Mouse (Mus musculus): ENCODE results near the gene Fam213b. TPM values are rescaled to one million over a fixed set of nuclear protein-coding genes. Genes with fewer than 3 reads are reported as not detected.

Gene Fam213b
- 100 to 1,000 TPM in 1 of 2 experiments, 10 to 100 TPM in 1; 15.5 to 104 TPM for total RNA-seq (2021)
- long read RNA-seq, experiment 1, partial matches to known transcripts: 0 of 3 reads
- long read RNA-seq, experiment 1, other reads (novel, unspliced or antisense): 1 of 3 reads
- long read RNA-seq, experiment 2, transcript Fam213b-201 (7 exons, 883 nt): major isoform, 100 of 105 reads
- long read RNA-seq, experiment 2, partial matches to known transcripts: 3 of 105 reads
- long read RNA-seq, experiment 2, other reads (novel, unspliced or antisense): 2 of 105 reads

DNA sequence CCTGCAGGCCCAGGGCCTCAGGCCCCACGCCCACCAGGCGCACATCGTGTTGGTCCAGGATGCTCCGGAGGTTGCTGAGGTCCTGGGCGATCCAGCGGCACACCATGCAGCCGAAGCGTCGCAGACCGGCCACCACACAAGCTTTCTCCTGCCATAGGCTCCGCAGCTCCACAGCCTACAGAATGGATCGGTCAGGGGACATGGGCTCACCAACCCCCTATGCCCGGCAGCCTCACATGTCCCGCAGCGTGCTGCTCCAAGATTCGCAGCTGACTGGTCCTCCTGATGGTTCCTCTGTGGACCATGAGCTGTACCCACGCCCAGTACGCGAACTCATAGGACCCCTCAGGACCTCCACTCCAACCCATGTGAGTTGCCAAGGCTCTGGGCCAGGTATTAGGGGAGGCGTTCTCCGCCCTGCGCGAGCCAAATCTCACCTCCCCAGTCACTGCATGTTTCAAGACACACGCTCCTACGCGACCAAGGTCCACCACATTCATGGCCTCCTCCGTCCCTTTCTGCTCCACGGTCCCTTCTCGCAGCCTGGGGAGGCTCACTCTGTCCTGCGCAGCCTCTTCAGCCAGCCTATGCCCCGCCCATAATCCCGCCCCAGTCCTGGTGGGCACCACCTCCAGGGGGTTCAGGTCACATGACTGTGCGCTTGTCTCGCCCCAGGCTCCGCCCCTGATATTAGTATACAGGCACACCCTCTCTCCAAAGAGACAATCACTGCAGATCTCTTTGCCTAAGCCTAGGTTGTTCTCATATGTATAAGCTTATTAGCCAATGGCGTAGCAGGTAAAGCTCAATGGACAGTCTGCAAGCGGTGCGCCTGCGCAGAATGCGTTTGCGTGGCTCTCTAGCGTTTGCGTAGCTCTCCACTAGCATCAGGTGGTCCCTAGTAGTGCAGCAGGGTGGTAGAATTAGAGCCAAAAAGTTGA, at the start of gene Fam213b:
Gene Fam213b, minus strand, starts transcription at position 630 of the 941 bp plus-strand sequence.
- peak; percentile 58 to 65 for DNase-seq (ENCODE audit: low spot score in 2 of 2)

GRCm38 (mm10) chr4:154948066-154948939, 49.4 kb upstream of the Fam213b start:
- DNase-seq (ENCODE audit: low spot score in 2 of 2): no peak

- DNase-seq (ENCODE audit: low spot score in 2 of 2): no peak
Measured at GRCm38 (mm10) chr4:154946319-154946718, 47.4 kb upstream of the Fam213b start.

DNA sequence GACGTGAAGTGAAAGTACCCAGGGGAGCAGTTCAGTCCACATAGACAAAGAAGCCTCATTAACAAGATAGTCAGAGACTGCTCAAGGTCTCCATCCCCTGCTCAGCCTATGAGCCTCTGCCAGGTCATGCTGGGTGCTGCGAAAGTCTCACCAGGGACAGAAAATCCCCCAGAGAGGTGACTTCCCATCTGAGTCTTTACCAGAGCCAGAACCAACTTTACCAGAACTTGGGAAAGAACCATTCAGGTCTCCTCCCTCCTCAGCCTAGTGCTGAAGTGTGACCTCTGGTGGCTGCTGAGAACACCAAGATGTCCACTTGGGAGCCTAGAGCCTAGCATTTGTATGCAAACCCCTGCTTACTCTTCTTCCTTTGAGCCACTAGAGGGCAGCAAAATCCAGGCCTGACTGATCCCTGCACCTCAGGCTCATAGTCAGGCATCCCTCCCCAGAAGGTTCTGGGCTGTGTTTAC, 45.2 kb upstream of the Fam213b start:
- DNase-seq (ENCODE audit: low spot score in 2 of 2): peak; percentile 53 to 65

DNA sequence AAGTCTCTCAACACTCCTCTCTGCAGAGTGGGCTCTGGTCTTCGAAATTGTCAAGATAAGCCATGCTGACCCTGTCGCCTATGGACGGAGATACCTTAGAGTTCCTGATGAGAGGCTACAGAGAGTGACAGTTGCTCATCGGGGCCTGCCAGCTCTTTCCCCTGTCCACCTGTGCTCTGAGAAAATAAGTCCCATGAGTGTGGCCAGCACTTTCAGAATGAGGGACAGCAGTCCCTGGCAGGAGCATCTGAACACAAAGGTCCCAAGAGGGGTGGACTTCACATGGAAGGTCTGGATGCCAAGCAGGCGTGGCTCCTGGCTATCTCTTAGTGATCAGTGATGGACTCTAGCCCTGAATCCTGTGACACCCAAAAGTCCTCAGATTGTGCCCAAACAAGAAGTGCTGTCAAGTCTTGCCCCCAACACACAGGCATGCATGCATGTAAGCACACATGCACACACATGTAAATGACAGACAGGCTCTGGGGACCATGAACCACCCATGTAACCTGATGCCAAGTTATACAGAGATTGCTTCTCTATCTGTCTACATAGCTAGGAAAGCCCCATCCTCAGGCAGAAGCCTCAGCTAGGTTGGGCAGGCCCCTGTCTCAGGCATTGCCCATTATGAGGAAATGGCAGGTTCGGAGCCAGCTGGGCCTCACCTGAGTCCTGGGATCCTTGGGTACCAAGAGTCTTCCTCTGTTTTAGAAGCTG, 44.5 kb upstream of the Fam213b start:
- no peak for DNase-seq (ENCODE audit: low spot score in 2 of 2)

GRCm38 (mm10) chr4:154942632-154943322, 43.8 kb upstream of the Fam213b start:
- no peak for DNase-seq (ENCODE audit: low spot score in 2 of 2)

DNA sequence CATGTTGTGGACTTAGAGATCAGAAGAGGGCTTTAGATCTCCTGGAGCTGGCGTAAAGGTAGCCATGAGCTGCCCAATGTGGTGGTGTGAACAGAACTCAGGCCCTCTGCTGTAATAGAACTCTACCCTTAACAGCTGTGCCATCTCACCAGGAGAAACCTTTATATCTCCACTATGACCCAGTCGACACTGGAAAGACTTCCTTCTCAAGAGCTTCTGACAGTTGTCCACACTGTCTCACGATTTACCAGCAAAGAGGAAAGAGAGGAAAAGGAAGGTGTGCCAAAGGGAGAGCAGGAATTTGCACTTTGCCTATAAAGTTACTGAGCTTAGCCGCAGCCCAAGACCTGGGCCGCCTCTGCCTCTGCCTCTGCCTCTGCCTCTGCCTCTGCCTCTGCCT, 42.9 kb upstream of the Fam213b start:
- no peak for DNase-seq (ENCODE audit: low spot score in 2 of 2)

GRCm38 (mm10) chr4:154940156-154940555, 41.2 kb upstream of the Fam213b start:
- DNase-seq (ENCODE audit: low spot score in 2 of 2): no peak

GRCm38 (mm10) chr4:154937746-154938145, 38.8 kb upstream of the Fam213b start:
- DNase-seq (ENCODE audit: low spot score in 2 of 2): no peak

- DNase-seq (ENCODE audit: low spot score in 2 of 2): no peak
Measured at GRCm38 (mm10) chr4:154936542-154937255, 37.8 kb upstream of the Fam213b start.

DNA sequence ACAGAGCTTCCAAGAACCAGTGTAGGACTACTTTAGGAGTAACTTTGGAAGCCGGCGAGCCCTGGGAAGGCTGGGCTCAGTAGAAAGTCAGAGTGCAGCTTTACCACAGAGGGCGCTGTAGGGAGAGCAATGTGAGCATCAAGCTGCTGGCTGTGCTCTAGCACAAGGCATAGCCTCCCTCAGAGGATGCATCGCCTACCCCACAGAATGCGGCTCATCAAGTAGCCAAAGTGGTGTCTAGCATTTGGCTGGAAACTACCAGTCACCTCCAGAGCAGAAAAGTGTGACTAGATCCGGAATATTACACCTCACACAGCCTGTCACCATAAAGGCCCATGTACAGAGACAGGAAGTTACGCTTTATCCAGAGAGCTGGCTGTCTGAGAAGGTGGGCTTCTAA, 36.9 kb upstream of the Fam213b start:
- no peak for DNase-seq (ENCODE audit: low spot score in 2 of 2)

DNA sequence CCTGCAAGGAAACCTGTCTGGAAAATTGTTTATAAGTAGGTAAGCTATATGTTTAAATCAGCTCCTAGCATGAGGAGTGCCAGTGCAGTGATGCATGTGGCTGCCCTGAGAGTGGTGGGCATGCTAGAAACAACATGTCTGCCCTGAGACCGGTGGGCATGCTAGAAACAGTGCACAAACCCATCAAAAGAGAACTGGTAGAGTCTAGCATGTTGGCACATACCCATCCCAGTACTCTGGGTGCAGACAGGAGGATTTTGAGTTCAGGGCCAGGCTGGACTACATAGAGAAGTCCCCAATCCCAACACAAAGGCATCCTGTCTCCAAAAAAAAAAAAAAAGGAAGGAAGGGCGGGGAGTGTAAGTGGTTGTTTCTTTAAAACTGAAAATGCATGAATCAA, 35.9 kb upstream of the Fam213b start:
- DNase-seq (ENCODE audit: low spot score in 2 of 2): no peak

DNA sequence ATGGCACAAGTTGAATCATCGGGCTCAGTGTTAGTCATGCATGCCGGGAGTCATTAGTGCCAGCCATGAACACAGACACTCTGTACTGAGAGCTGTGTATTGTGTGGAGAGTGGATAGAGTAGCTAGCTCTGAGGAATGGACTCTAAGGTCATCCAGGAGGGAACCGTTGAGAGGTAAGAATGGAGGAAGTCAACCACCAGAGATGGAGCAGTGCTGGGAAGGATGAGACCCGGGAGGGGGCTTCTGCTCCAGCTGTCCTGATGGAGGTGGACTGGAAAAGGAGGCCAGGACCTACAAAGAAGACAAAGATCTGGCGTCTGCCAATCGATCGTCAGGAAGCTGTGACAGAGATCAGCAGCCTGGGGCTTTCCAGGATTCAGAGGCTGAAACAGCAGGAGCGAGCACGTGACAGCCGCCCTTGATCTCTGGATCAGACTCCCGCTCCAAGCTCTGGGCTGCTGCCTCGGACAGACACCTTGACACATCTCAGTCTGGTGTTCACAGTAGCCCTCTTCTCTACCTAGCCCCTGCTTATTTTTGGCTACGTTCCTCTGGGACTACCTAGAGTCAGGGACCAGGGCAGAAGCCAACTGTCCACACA, 34.5 kb upstream of the Fam213b start:
- DNase-seq (ENCODE audit: low spot score in 2 of 2): no peak

GRCm38 (mm10) chr4:154929088-154929660, 30.2 kb upstream of the Fam213b start:
- DNase-seq (ENCODE audit: low spot score in 2 of 2): no peak

- DNase-seq (ENCODE audit: low spot score in 2 of 2): peak in 1 of 2 experiments; percentile 6
Measured at GRCm38 (mm10) chr4:154928395-154929087, 29.6 kb upstream of the Fam213b start, which contains the start of gene Tnfrsf14. Gene Tnfrsf14, minus strand, starts transcription at chr4:154928563.

DNA sequence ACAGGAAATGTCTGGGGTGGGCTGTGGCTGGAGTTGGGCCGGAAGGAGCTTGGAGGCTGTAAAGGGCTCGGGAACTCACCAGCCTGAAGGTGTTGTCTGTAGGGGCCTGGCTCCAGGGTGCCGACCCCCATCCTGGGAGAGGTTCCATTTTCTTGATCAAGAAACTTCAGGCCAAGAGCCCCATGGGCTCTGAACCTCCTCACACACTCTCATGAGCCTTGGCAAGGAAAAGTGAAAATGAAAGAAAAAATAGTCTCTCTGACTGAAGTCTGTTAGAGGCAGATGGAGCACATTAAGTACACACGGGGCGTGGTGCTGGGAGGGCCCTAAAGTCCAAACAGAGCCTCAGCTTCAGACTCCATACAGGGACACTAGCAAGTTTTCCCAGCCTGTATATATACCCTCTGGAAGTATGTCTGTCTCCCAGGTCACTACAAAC, 29.0 kb upstream of the Fam213b start:
- DNase-seq (ENCODE audit: low spot score in 2 of 2): no peak

Measured in adrenal gland, adult 18-20 months (tissue).